ENCODE assay signal across 8 mouse cellular contexts in the genomic region with DNA sequence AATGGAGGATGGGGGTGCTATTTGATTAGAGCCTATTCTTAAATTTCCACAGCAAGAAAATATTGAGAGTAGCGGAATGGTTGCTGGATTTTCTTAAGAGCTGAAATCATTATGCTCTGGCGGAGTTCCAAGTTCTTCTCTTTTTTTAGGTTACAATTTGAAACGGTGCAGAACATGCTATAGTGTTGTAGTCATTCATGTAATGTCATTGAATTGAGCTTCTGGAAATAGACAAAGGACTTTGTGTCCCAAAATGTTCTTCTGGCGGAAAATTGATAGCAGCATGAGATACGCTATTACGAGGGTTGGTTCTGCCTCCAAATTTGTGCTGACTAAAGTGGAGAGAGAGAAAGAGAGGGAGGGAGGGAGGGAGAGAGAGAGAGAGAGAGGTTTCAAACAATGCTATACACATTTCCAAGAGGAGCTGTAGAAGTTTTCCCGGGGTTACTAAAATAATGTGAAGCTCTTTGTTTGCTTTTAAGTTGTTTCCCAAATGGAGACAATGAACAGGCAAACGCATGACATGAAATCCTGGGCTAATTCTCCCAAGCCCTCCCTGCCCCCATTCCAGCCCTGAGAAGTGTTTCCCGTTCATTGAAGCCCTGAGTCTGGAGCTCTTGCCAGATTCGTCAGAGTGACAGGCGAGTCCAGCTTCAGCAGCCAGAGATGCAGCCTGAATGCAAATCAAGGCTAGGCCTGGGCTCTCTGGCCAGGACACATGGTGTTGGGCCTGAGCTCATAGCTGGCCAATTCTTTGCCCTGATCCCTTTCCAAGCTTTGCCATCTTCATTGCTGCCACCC.
A peak's percentile ranks its signal among the peaks of the same experiment; 100 is the strongest.
DNase-seq lines count a peak whose midpoint lies in the region; ATAC-seq and TF ChIP-seq lines count a peak whose summit lies in the region.

No protein-coding gene starts in this region.

- peak overlapping the region; percentile 83 for H3K27ac ChIP-seq in forebrain, embryonic 10.5 days
- H3K27ac ChIP-seq in heart, embryonic 16.5 days (ENCODE audit: low read length), result peak overlapping the region; percentile 74
- peak overlapping the region; percentile 77 for H3K27ac ChIP-seq in midbrain, postnatal 0 days (ENCODE audit: low read depth, low read length)

- H3K4me3 ChIP-seq in forebrain, embryonic 10.5 days, result no peak overlapping the region; the same call in 1 of the 2 replicates
- H3K4me3 ChIP-seq in heart, embryonic 16.5 days (ENCODE audit: low read length), result peak overlapping the region; percentile 23
- H3K4me3 ChIP-seq in midbrain, postnatal 0 days (ENCODE audit: low read depth, low read length), result no peak overlapping the region

- H3K36me3 ChIP-seq in forebrain, embryonic 10.5 days (replicated peaks), result no peaks in the 10 kb centered on the region
- H3K36me3 ChIP-seq in heart, embryonic 16.5 days (ENCODE audit: control insufficient read depth, insufficient read depth), result no peaks in the 10 kb centered on the region
- no peaks in the 10 kb centered on the region for H3K36me3 ChIP-seq in midbrain, postnatal 0 days (ENCODE audit: insufficient read depth, low read length)

- H3K4me2 ChIP-seq in heart, embryonic 16.5 days (ENCODE audit: low read depth, low read length), result peak overlapping the region; percentile 50
- H3K4me2 ChIP-seq in midbrain, postnatal 0 days (ENCODE audit: low read depth, low read length, poor library complexity, severe bottlenecking), result no peak overlapping the region

- no peaks in the 10 kb centered on the region for H3K9me3 ChIP-seq in forebrain, embryonic 10.5 days
- no peaks in the 10 kb centered on the region for H3K9me3 ChIP-seq in heart, embryonic 16.5 days (replicated peaks; ENCODE audit: control insufficient read depth, low read length)
- H3K9me3 ChIP-seq in midbrain, postnatal 0 days (ENCODE audit: low read length), result no peaks in the 10 kb centered on the region

- peaks cover 28% of the 10 kb centered on the region for H3K4me1 ChIP-seq in forebrain, embryonic 10.5 days
- H3K4me1 ChIP-seq in heart, embryonic 16.5 days (ENCODE audit: control insufficient read depth, insufficient read depth, low read length), result peaks cover 16% of the 10 kb centered on the region
- peaks cover 5% of the 10 kb centered on the region; the same call in 1 of the 2 replicates for H3K4me1 ChIP-seq in midbrain, postnatal 0 days (ENCODE audit: insufficient read depth, low read length)

- no peak overlapping the region; the same call in 1 of the 2 replicates for H3K9ac ChIP-seq in heart, embryonic 16.5 days (ENCODE audit: low read length)
- no peak overlapping the region for H3K9ac ChIP-seq in midbrain, postnatal 0 days (replicated peaks; ENCODE audit: low read length, poor library complexity, severe bottlenecking)

- peak; percentile 91 for DNase-seq in cerebellum, adult 9-10 months
- DNase-seq in forebrain, embryonic 10.5 days (ENCODE audit: extremely low spot score, low spot score), result peak; percentile 62
- DNase-seq in left cerebral cortex, adult 11 months (ENCODE audit: low spot score), result peak; percentile 80
- peak; percentile 97 for DNase-seq in midbrain, postnatal 0 days (ENCODE audit: low spot score)
- no peak for DNase-seq in urinary bladder, adult 18-20 months (ENCODE audit: low spot score in 2 of 2)
- DNase-seq in adrenal gland, adult 18-20 months (ENCODE audit: low spot score in 2 of 2), result no peak
- no peak for DNase-seq in ovary, postnatal 10 days (ENCODE audit: low spot score)

- TF ChIP-seq CTCF in midbrain, postnatal 0 days (IDR thresholded peaks at IDR 0.05), result no peak

- WGBS in forebrain, embryonic 10.5 days, result 32% methylated on average over 11 of the region's 11 CpGs
- WGBS in heart, embryonic 16.5 days, result 15% methylated on average over 11 of the region's 11 CpGs
- 13% methylated on average over 11 of the region's 11 CpGs for WGBS in midbrain, postnatal 0 days

- no peaks in the 10 kb centered on the region for H3K27me3 ChIP-seq in forebrain, embryonic 10.5 days (ENCODE audit: poor library complexity, severe bottlenecking)
- H3K27me3 ChIP-seq in heart, embryonic 16.5 days (ENCODE audit: control insufficient read depth, insufficient read depth, low read length), result no peaks in the 10 kb centered on the region
- H3K27me3 ChIP-seq in midbrain, postnatal 0 days (ENCODE audit: insufficient read depth, low read length), result no peaks in the 10 kb centered on the region

- peak; percentile 68; the same call in 1 of the 2 replicates for ATAC-seq in heart, embryonic 16.5 days (replicated peaks; ENCODE audit: extremely low read depth, insufficient read depth, low FRiP score)
- peak; percentile 93 for ATAC-seq in midbrain, postnatal 0 days (ENCODE audit: low FRiP score)

Comparison
In these comparisons a context has a peak if more than half of its experiments do, and no peak if none do; other contexts are left out.
1. DNase-seq: peak in cerebellum, adult 9-10 months (single experiment), forebrain, embryonic 10.5 days (single experiment), left cerebral cortex, adult 11 months (single experiment) and midbrain, postnatal 0 days (single experiment); none in urinary bladder, adult 18-20 months (0 of 2), adrenal gland, adult 18-20 months (0 of 2) and ovary, postnatal 10 days (single experiment).
2. Peak in every context shown above with its lines, with median percentiles within 50 percentile points of each other: H3K27ac ChIP-seq.